Mouse (Mus musculus): Measurements from ENCODE around the gene Egln1. TPM values are rescaled to one million over a fixed set of nuclear protein-coding genes. Genes with fewer than 3 reads are reported as not detected.
A peak's percentile ranks its signal among the peaks of the same experiment; 100 is the strongest.

Gene Egln1
- total and polyA plus RNA-seq, 3 experiments: 47.1 to 55.0 TPM; not detected in 1

GRCm38 (mm10) chr8:124896632-124897385 is 52.3 kb downstream of the Egln1 start:
- Histone ChIP-seq H3K36me3 (ENCODE audit: control insufficient read depth in 1 of 2, insufficient read depth in 2 of 2, low read length in 2 of 2) (peaks cover 16 to 29% of the 10 kb centered on the region in 2 experiments), H3K9me3 (replicated peaks; ENCODE audit: insufficient read depth, low read length) (no peaks in the 10 kb centered on the region), H3K27ac (ENCODE audit: control insufficient read depth, low read depth, low read length) (peak overlapping the region; percentile 70), H3K27me3 (ENCODE audit: control insufficient read depth in 1 of 2, insufficient read depth in 2 of 2, low read length in 2 of 2) (no peaks in the 10 kb centered on the region), H3K79me2 (ENCODE audit: control insufficient read depth, insufficient read depth, low read length, poor library complexity) (peaks cover 58% of the 10 kb centered on the region), H3K9ac (ENCODE audit: control insufficient read depth, low read depth, low read length, poor library complexity, severe bottlenecking) (peak overlapping the region; percentile 98), H3K4me3 (ENCODE audit: control insufficient read depth in 1 of 2, insufficient read depth in 1 of 2, low read depth in 2 of 2, low read length in 2 of 2) (peak overlapping the region; percentile 78 to 95), H3K4me1 (ENCODE audit: control insufficient read depth in 1 of 2, insufficient read depth in 2 of 2, low read length in 2 of 2) (peaks cover 0 to 19% of the 10 kb centered on the region in 2 experiments; a peak in 3 of 4 replicates)
- peak; percentile 63 for DNase-seq (ENCODE audit: low read depth, low spot score)
- TF ChIP-seq HCFC1 (IDR thresholded peaks at IDR 0.05; ENCODE audit: low read depth, low read length) (peak; percentile 28; the same call in 1 of the 2 replicates), POLR2AphosphoS5 (IDR thresholded peaks at IDR 0.05; ENCODE audit: borderline replicate concordance, low read depth, low read length) (no peak), CTCF (IDR thresholded peaks at IDR 0.05 in 2 of 3, conservative IDR thresholded peaks at IDR 0.05 in 1 of 3; ENCODE audit: control insufficient read depth in 1 of 3, insufficient read depth in 1 of 3, low read depth in 2 of 3, low read length in 3 of 3, poor library complexity in 1 of 3, severe bottlenecking in 1 of 3) (peak in 2 of 3 experiments; percentile 45 to 50; a peak in 4 of 6 replicates), MYC (IDR thresholded peaks at IDR 0.05; ENCODE audit: low read depth, low read length) (no peak), JUND (IDR thresholded peaks at IDR 0.05; ENCODE audit: low read depth, low read length) (no peak), POLR2A (IDR thresholded peaks at IDR 0.05; ENCODE audit: control insufficient read depth in 1 of 2, insufficient read depth in 1 of 2, low read depth in 1 of 2, low read length in 2 of 2, poor library complexity in 1 of 2) (no peak), EP300 (IDR thresholded peaks at IDR 0.05; ENCODE audit: low read depth in 1 of 2, low read length in 2 of 2) (no peak), MAX (IDR thresholded peaks at IDR 0.05; ENCODE audit: low read length) (peak; percentile 61; the same call in 1 of the 2 replicates), ZC3H11A (IDR thresholded peaks at IDR 0.05; ENCODE audit: low read depth, low read length) (no peak)

- DNase-seq (ENCODE audit: low read depth, low spot score): no peak
- H3K9me3 ChIP-seq (replicated peaks; ENCODE audit: insufficient read depth, low read length): no peaks in the 10 kb centered on the region
- H3K27me3 ChIP-seq (ENCODE audit: control insufficient read depth in 1 of 2, insufficient read depth in 2 of 2, low read length in 2 of 2): no peaks in the 10 kb centered on the region
- no peak for TF ChIP-seq TBP (IDR thresholded peaks at IDR 0.05; ENCODE audit: low read depth, low read length)
- no peak for TF ChIP-seq USF2 (IDR thresholded peaks at IDR 0.05; ENCODE audit: borderline replicate concordance in 1 of 2, insufficient read depth in 1 of 2, low read depth in 1 of 2, low read length in 2 of 2)
- no peak for TF ChIP-seq ELF1 (IDR thresholded peaks at IDR 0.05; ENCODE audit: low read depth, low read length)
- no peak for TF ChIP-seq MEF2A (IDR thresholded peaks at IDR 0.05; ENCODE audit: extremely low read depth, insufficient replicate concordance, low read depth, low read length, poor library complexity, severe bottlenecking)
- no peak for TF ChIP-seq MAX (IDR thresholded peaks at IDR 0.05; ENCODE audit: low read length)
- TF ChIP-seq SIN3A (IDR thresholded peaks at IDR 0.05; ENCODE audit: low read length): no peak
- no peak for TF ChIP-seq RAD21 (IDR thresholded peaks at IDR 0.05; ENCODE audit: low read depth, low read length)
- no peak for TF ChIP-seq NRF1 (IDR thresholded peaks at IDR 0.05; ENCODE audit: insufficient read depth, low read depth, low read length, poor library complexity, severe bottlenecking)
- TF ChIP-seq TCF12 (IDR thresholded peaks at IDR 0.05; ENCODE audit: low read depth, low read length): no peak
- TF ChIP-seq HCFC1 (IDR thresholded peaks at IDR 0.05; ENCODE audit: low read depth, low read length): no peak
- no peak for TF ChIP-seq POLR2AphosphoS5 (IDR thresholded peaks at IDR 0.05; ENCODE audit: borderline replicate concordance, low read depth, low read length)
- TF ChIP-seq ZC3H11A (IDR thresholded peaks at IDR 0.05; ENCODE audit: low read depth, low read length): no peak
- peak overlapping the region in 1 of 2 experiments; percentile 95; a peak in 3 of 4 replicates for H3K4me3 ChIP-seq (ENCODE audit: control insufficient read depth in 1 of 2, insufficient read depth in 1 of 2, low read depth in 2 of 2, low read length in 2 of 2)
- H3K9ac ChIP-seq (ENCODE audit: control insufficient read depth, low read depth, low read length, poor library complexity, severe bottlenecking): peak overlapping the region; percentile 98
- H3K36me3 ChIP-seq (ENCODE audit: control insufficient read depth in 1 of 2, insufficient read depth in 2 of 2, low read length in 2 of 2): peaks cover 14 to 29% of the 10 kb centered on the region in 2 experiments
- no peak overlapping the region for H3K27ac ChIP-seq (ENCODE audit: control insufficient read depth, low read depth, low read length)
- H3K79me2 ChIP-seq (ENCODE audit: control insufficient read depth, insufficient read depth, low read length, poor library complexity): peaks cover 57% of the 10 kb centered on the region
- H3K4me1 ChIP-seq (ENCODE audit: control insufficient read depth in 1 of 2, insufficient read depth in 2 of 2, low read length in 2 of 2): peaks cover 0 to 19% of the 10 kb centered on the region in 2 experiments; a peak in 3 of 4 replicates
Observed at GRCm38 (mm10) chr8:124896010-124896631, 53.0 kb downstream of the Egln1 start.
